Mouse (Mus musculus): ENCODE measurements around the gene Olfr33. TPM values are rescaled to one million over a fixed set of nuclear protein-coding genes. Genes with fewer than 3 reads are reported as not detected.

The Olfr33 gene
- total RNA-seq (2014; fragmentation: Nextera tagmentation) (not detected in 2 replicates), total RNA-seq (2017) (not detected in 2 replicates), polyA plus RNA-seq (2012) (not detected in 2 replicates)

- Histone ChIP-seq H3K9me3 (replicated peaks) (no peaks in the 10 kb centered on the region), H3K4me3 (ENCODE audit: low read depth, low read length) (no peak within 1 kb of the TSS), H3K4me1 (ENCODE audit: insufficient read depth, low read depth, low read length) (no peaks in the 10 kb centered on the region), H3K27me3 (ENCODE audit: insufficient read depth, low read length) (no peaks in the 10 kb centered on the region), H3K36me3 (replicated peaks) (no peaks in the 10 kb centered on the region)
- TF ChIP-seq CTCF (IDR thresholded peaks at IDR 0.05; ENCODE audit: low read depth, low read length): no peak
- no peak for TF ChIP-seq POLR2AphosphoS5 (IDR thresholded peaks at IDR 0.05; ENCODE audit: insufficient replicate concordance, low read depth, low read length)
- TF ChIP-seq GATA2 (IDR thresholded peaks at IDR 0.05; ENCODE audit: borderline replicate concordance, low read depth, low read length): no peak
- TF ChIP-seq GATA1 (IDR thresholded peaks at IDR 0.05; ENCODE audit: borderline replicate concordance, low read length): no peak
- no peak for TF ChIP-seq TAL1 (conservative IDR thresholded peaks at IDR 0.05; ENCODE audit: low read depth, low read length)
- ATAC-seq (ENCODE audit: extremely low read depth, insufficient number of reproducible peaks, low FRiP score, poor library complexity, severe bottlenecking) (no peak), DNase-seq (ENCODE audit: low spot score) (no peak)
Observed at GRCm38 (mm10) chr7:102718970-102719369, at the start of gene Olfr33. Olfr33 (minus strand) TSS chr7:102719070.

GRCm38 (mm10) chr7:102759266-102759665, 40.4 kb upstream of the Olfr33 start, which contains the start of the genes Olfr560 and Olfr78:
Olfr560 (minus strand) TSS chr7:102759366.
Olfr78 (minus strand) TSS chr7:102759471.
- ATAC-seq (ENCODE audit: extremely low read depth, insufficient number of reproducible peaks, low FRiP score, poor library complexity, severe bottlenecking) (no peak), DNase-seq (ENCODE audit: low spot score) (no peak)
- H3K9me3 ChIP-seq (replicated peaks): no peaks in the 10 kb centered on the region
- no peak within 1 kb of the TSS for H3K4me3 ChIP-seq (ENCODE audit: low read depth, low read length)
- TF ChIP-seq GATA2 (IDR thresholded peaks at IDR 0.05; ENCODE audit: borderline replicate concordance, low read depth, low read length) (no peak), CTCF (IDR thresholded peaks at IDR 0.05; ENCODE audit: low read depth, low read length) (no peak), POLR2AphosphoS5 (IDR thresholded peaks at IDR 0.05; ENCODE audit: insufficient replicate concordance, low read depth, low read length) (no peak), GATA1 (IDR thresholded peaks at IDR 0.05; ENCODE audit: borderline replicate concordance, low read length) (no peak), TAL1 (conservative IDR thresholded peaks at IDR 0.05; ENCODE audit: low read depth, low read length) (no peak)
- no peaks in the 10 kb centered on the region for H3K36me3 ChIP-seq (replicated peaks)
- H3K27me3 ChIP-seq (ENCODE audit: insufficient read depth, low read length): no peaks in the 10 kb centered on the region
- no peaks in the 10 kb centered on the region for H3K4me1 ChIP-seq (ENCODE audit: insufficient read depth, low read depth, low read length)

- no peak overlapping the region for H3K4me3 ChIP-seq (ENCODE audit: low read depth, low read length)
- ATAC-seq (ENCODE audit: extremely low read depth, insufficient number of reproducible peaks, low FRiP score, poor library complexity, severe bottlenecking) (no peak), DNase-seq (ENCODE audit: low spot score) (no peak)
- no peaks in the 10 kb centered on the region for H3K27me3 ChIP-seq (ENCODE audit: insufficient read depth, low read length)
- TF ChIP-seq GATA2 (IDR thresholded peaks at IDR 0.05; ENCODE audit: borderline replicate concordance, low read depth, low read length): no peak
- no peak for TF ChIP-seq GATA1 (IDR thresholded peaks at IDR 0.05; ENCODE audit: borderline replicate concordance, low read length)
- TF ChIP-seq POLR2AphosphoS5 (IDR thresholded peaks at IDR 0.05; ENCODE audit: insufficient replicate concordance, low read depth, low read length): no peak
- TF ChIP-seq CTCF (IDR thresholded peaks at IDR 0.05; ENCODE audit: low read depth, low read length): no peak
- TF ChIP-seq TAL1 (conservative IDR thresholded peaks at IDR 0.05; ENCODE audit: low read depth, low read length): no peak
- H3K4me1 ChIP-seq (ENCODE audit: insufficient read depth, low read depth, low read length): no peaks in the 10 kb centered on the region
- no peaks in the 10 kb centered on the region for H3K9me3 ChIP-seq (replicated peaks)
- no peaks in the 10 kb centered on the region for H3K36me3 ChIP-seq (replicated peaks)
Observed at GRCm38 (mm10) chr7:102752086-102752485, 33.2 kb upstream of the Olfr33 start.

GRCm38 (mm10) chr7:102737705-102738104, 18.8 kb upstream of the Olfr33 start:
- Histone ChIP-seq H3K4me1 (ENCODE audit: insufficient read depth, low read depth, low read length) (no peaks in the 10 kb centered on the region), H3K9me3 (replicated peaks) (no peaks in the 10 kb centered on the region), H3K4me3 (ENCODE audit: low read depth, low read length) (no peak overlapping the region), H3K36me3 (replicated peaks) (no peaks in the 10 kb centered on the region), H3K27me3 (ENCODE audit: insufficient read depth, low read length) (no peaks in the 10 kb centered on the region)
- no peak for DNase-seq (ENCODE audit: low spot score)
- no peak for TF ChIP-seq TAL1 (conservative IDR thresholded peaks at IDR 0.05; ENCODE audit: low read depth, low read length)
- TF ChIP-seq POLR2AphosphoS5 (IDR thresholded peaks at IDR 0.05; ENCODE audit: insufficient replicate concordance, low read depth, low read length): no peak
- no peak for TF ChIP-seq GATA2 (IDR thresholded peaks at IDR 0.05; ENCODE audit: borderline replicate concordance, low read depth, low read length)
- no peak for TF ChIP-seq CTCF (IDR thresholded peaks at IDR 0.05; ENCODE audit: low read depth, low read length)
- TF ChIP-seq GATA1 (IDR thresholded peaks at IDR 0.05; ENCODE audit: borderline replicate concordance, low read length): no peak
- ATAC-seq (ENCODE audit: extremely low read depth, insufficient number of reproducible peaks, low FRiP score, poor library complexity, severe bottlenecking): no peak

GRCm38 (mm10) chr7:102733793-102734192, 14.9 kb upstream of the Olfr33 start:
- TF ChIP-seq CTCF (IDR thresholded peaks at IDR 0.05; ENCODE audit: low read depth, low read length) (no peak), POLR2AphosphoS5 (IDR thresholded peaks at IDR 0.05; ENCODE audit: insufficient replicate concordance, low read depth, low read length) (no peak), GATA1 (IDR thresholded peaks at IDR 0.05; ENCODE audit: borderline replicate concordance, low read length) (no peak), GATA2 (IDR thresholded peaks at IDR 0.05; ENCODE audit: borderline replicate concordance, low read depth, low read length) (no peak), TAL1 (conservative IDR thresholded peaks at IDR 0.05; ENCODE audit: low read depth, low read length) (no peak)
- DNase-seq (ENCODE audit: low spot score): no peak
- Histone ChIP-seq H3K4me3 (ENCODE audit: low read depth, low read length) (no peak overlapping the region), H3K4me1 (ENCODE audit: insufficient read depth, low read depth, low read length) (no peaks in the 10 kb centered on the region), H3K36me3 (replicated peaks) (no peaks in the 10 kb centered on the region), H3K9me3 (replicated peaks) (no peaks in the 10 kb centered on the region), H3K27me3 (ENCODE audit: insufficient read depth, low read length) (no peaks in the 10 kb centered on the region)
- ATAC-seq (ENCODE audit: extremely low read depth, insufficient number of reproducible peaks, low FRiP score, poor library complexity, severe bottlenecking): no peak

- ATAC-seq (ENCODE audit: extremely low read depth, insufficient number of reproducible peaks, low FRiP score, poor library complexity, severe bottlenecking): no peak
- H3K27me3 ChIP-seq (ENCODE audit: insufficient read depth, low read length): no peaks in the 10 kb centered on the region
- DNase-seq (ENCODE audit: low spot score): no peak
- TF ChIP-seq GATA2 (IDR thresholded peaks at IDR 0.05; ENCODE audit: borderline replicate concordance, low read depth, low read length) (no peak), TAL1 (conservative IDR thresholded peaks at IDR 0.05; ENCODE audit: low read depth, low read length) (no peak), POLR2AphosphoS5 (IDR thresholded peaks at IDR 0.05; ENCODE audit: insufficient replicate concordance, low read depth, low read length) (no peak), CTCF (IDR thresholded peaks at IDR 0.05; ENCODE audit: low read depth, low read length) (no peak), GATA1 (IDR thresholded peaks at IDR 0.05; ENCODE audit: borderline replicate concordance, low read length) (no peak)
- H3K4me3 ChIP-seq (ENCODE audit: low read depth, low read length): no peak within 1 kb of the TSS
- no peaks in the 10 kb centered on the region for H3K4me1 ChIP-seq (ENCODE audit: insufficient read depth, low read depth, low read length)
- H3K9me3 ChIP-seq (replicated peaks): no peaks in the 10 kb centered on the region
- H3K36me3 ChIP-seq (replicated peaks): no peaks in the 10 kb centered on the region
Observed at GRCm38 (mm10) chr7:102727391-102727790, 8.5 kb upstream of the Olfr33 start, which contains the start of gene Olfr559. Olfr559 (minus strand) TSS chr7:102727491.
